Mouse (Mus musculus): ENCODE measurements around the gene Acin1.

- no peak for TF ChIP-seq CTCF (IDR thresholded peaks at IDR 0.05; ENCODE audit: borderline replicate concordance, insufficient read depth, low read depth, low read length)
- TF ChIP-seq POLR2A (IDR thresholded peaks at IDR 0.05; ENCODE audit: borderline replicate concordance, insufficient read depth, low read length), result no peak
Observed at GRCm38 (mm10) chr14:54634182-54634581, 52.5 kb downstream of the Acin1 start.
